Mouse (Mus musculus): Measurements from ENCODE around the gene Plekhd1. TPM values are rescaled to one million over a fixed set of nuclear protein-coding genes. Genes with fewer than 3 reads are reported as not detected.

Plekhd1 gene
- polyA plus RNA-seq (2015; fragmentation: Nextera tagmentation; extraction: Ambion mirVana) = 0.10 and 0.11 TPM in 2 replicates

GRCm38 (mm10) chr12:80692269-80692972 is at the start of gene Plekhd1:
Plekhd1 (plus strand) TSS chr12:80692591.
- H3K4me2 ChIP-seq (replicated peaks) = peak within 1 kb of the TSS; percentile 74
- no peaks in the 10 kb centered on the region for H3K9me3 ChIP-seq
- H3K4me3 ChIP-seq = peak within 1 kb of the TSS; percentile 46
- peaks cover 54% of the 10 kb centered on the region for H3K27me3 ChIP-seq
- H3K9ac ChIP-seq = peak within 1 kb of the TSS; percentile 55; the same call in 1 of the 2 replicates
- no peaks in the 10 kb centered on the region for H3K36me3 ChIP-seq
- WGBS = 1% methylated on average over 51 of the region's 52 CpGs
- peaks cover 22% of the 10 kb centered on the region for H3K4me1 ChIP-seq
- ATAC-seq (ENCODE audit: low FRiP score, low read depth) = peak; percentile 51
- H3K27ac ChIP-seq = no peak within 1 kb of the TSS

- H3K4me3 ChIP-seq = peak overlapping the region; percentile 93
- H3K27ac ChIP-seq = peak overlapping the region; percentile 93
- peak; percentile 68 for ATAC-seq (ENCODE audit: low FRiP score, low read depth)
- WGBS = 2% methylated on average over 47 of the region's 48 CpGs
- H3K36me3 ChIP-seq = peaks cover 44% of the 10 kb centered on the region
- H3K27me3 ChIP-seq = no peaks in the 10 kb centered on the region
- H3K4me1 ChIP-seq = peaks cover 37% of the 10 kb centered on the region
- H3K9me3 ChIP-seq = no peaks in the 10 kb centered on the region
- H3K4me2 ChIP-seq (replicated peaks) = peak overlapping the region; percentile 89
- H3K9ac ChIP-seq = peak overlapping the region; percentile 97
Observed at GRCm38 (mm10) chr12:80642725-80643692, 49.4 kb upstream of the Plekhd1 start.

- ATAC-seq (ENCODE audit: low FRiP score, low read depth) = peak; percentile 97
- H3K4me2 ChIP-seq (replicated peaks) = peak within 1 kb of the TSS; percentile 95
- peak within 1 kb of the TSS; percentile 93 for H3K4me3 ChIP-seq
- H3K27ac ChIP-seq = peak within 1 kb of the TSS; percentile 93
- no peaks in the 10 kb centered on the region for H3K9me3 ChIP-seq
- H3K4me1 ChIP-seq = peaks cover 37% of the 10 kb centered on the region
- peaks cover 44% of the 10 kb centered on the region for H3K36me3 ChIP-seq
- WGBS = under 1% methylated on average over 50 of the region's 50 CpGs
- no peaks in the 10 kb centered on the region for H3K27me3 ChIP-seq
- peak within 1 kb of the TSS; percentile 97 for H3K9ac ChIP-seq
Observed at GRCm38 (mm10) chr12:80643693-80644505, 48.5 kb upstream of the Plekhd1 start, which contains the start of the genes Slc39a9 and Erh. Slc39a9 (plus strand) TSS chr12:80643883. Erh (minus strand) TSS chr12:80644341.

- peaks cover 43% of the 10 kb centered on the region for H3K36me3 ChIP-seq
- peak overlapping the region; percentile 97 for H3K9ac ChIP-seq
- H3K27me3 ChIP-seq = no peaks in the 10 kb centered on the region
- no peaks in the 10 kb centered on the region for H3K9me3 ChIP-seq
- ATAC-seq (ENCODE audit: low FRiP score, low read depth) = no peak
- peak overlapping the region; percentile 95 for H3K4me2 ChIP-seq (replicated peaks)
- peaks cover 37% of the 10 kb centered on the region for H3K4me1 ChIP-seq
- no peak overlapping the region for H3K27ac ChIP-seq
- WGBS = 9% methylated on average over 18 of the region's 18 CpGs
- H3K4me3 ChIP-seq = peak overlapping the region; percentile 93
Observed at GRCm38 (mm10) chr12:80644506-80644868, 47.9 kb upstream of the Plekhd1 start.

GRCm38 (mm10) chr12:80646377-80646776 is 46.0 kb upstream of the Plekhd1 start:
- ATAC-seq (ENCODE audit: low FRiP score, low read depth) = no peak
- Histone ChIP-seq H3K9ac (peak overlapping the region; percentile 97; the same call in 1 of the 2 replicates), H3K4me2 (replicated peaks) (peak overlapping the region; percentile 95), H3K4me3 (peak overlapping the region; percentile 93; the same call in 1 of the 2 replicates), H3K36me3 (peaks cover 30% of the 10 kb centered on the region), H3K27me3 (no peaks in the 10 kb centered on the region), H3K27ac (no peak overlapping the region), H3K4me1 (peaks cover 37% of the 10 kb centered on the region), H3K9me3 (no peaks in the 10 kb centered on the region)
- WGBS = 95% methylated on average over 3 of the region's 3 CpGs

- no peak overlapping the region for H3K4me3 ChIP-seq
- WGBS = 86% methylated on average over 7 of the region's 7 CpGs
- H3K27ac ChIP-seq = no peak overlapping the region
- no peaks in the 10 kb centered on the region for H3K9me3 ChIP-seq
- H3K36me3 ChIP-seq = peaks cover 14% of the 10 kb centered on the region
- no peak overlapping the region for H3K4me2 ChIP-seq (replicated peaks)
- no peaks in the 10 kb centered on the region for H3K4me1 ChIP-seq
- no peaks in the 10 kb centered on the region for H3K27me3 ChIP-seq
- no peak for ATAC-seq (ENCODE audit: low FRiP score, low read depth)
- no peak overlapping the region for H3K9ac ChIP-seq
Observed at GRCm38 (mm10) chr12:80653951-80654658, 38.3 kb upstream of the Plekhd1 start.

- no peak overlapping the region for H3K27ac ChIP-seq
- H3K36me3 ChIP-seq = peaks cover 11% of the 10 kb centered on the region
- H3K9me3 ChIP-seq = no peaks in the 10 kb centered on the region
- H3K27me3 ChIP-seq = no peaks in the 10 kb centered on the region
- WGBS = 92% methylated on average over 3 of the region's 3 CpGs
- no peak overlapping the region for H3K4me2 ChIP-seq (replicated peaks)
- no peak for ATAC-seq (ENCODE audit: low FRiP score, low read depth)
- no peaks in the 10 kb centered on the region for H3K4me1 ChIP-seq
- no peak overlapping the region for H3K9ac ChIP-seq
- H3K4me3 ChIP-seq = no peak overlapping the region
Observed at GRCm38 (mm10) chr12:80654659-80655025, 37.7 kb upstream of the Plekhd1 start.

- ATAC-seq (ENCODE audit: low FRiP score, low read depth) = no peak
- WGBS = 88% methylated on average over 6 of the region's 6 CpGs
- no peak overlapping the region for H3K4me3 ChIP-seq
- no peaks in the 10 kb centered on the region for H3K27me3 ChIP-seq
- no peak overlapping the region for H3K27ac ChIP-seq
- no peak overlapping the region for H3K9ac ChIP-seq
- no peaks in the 10 kb centered on the region for H3K9me3 ChIP-seq
- no peak overlapping the region for H3K4me2 ChIP-seq (replicated peaks)
- no peaks in the 10 kb centered on the region for H3K4me1 ChIP-seq
- H3K36me3 ChIP-seq = peaks cover 18% of the 10 kb centered on the region
Observed at GRCm38 (mm10) chr12:80658661-80659060, 33.7 kb upstream of the Plekhd1 start.

- Histone ChIP-seq H3K4me1 (no peaks in the 10 kb centered on the region), H3K4me2 (replicated peaks) (no peak overlapping the region), H3K36me3 (peaks cover 31% of the 10 kb centered on the region), H3K9ac (no peak overlapping the region), H3K27ac (no peak overlapping the region), H3K9me3 (no peaks in the 10 kb centered on the region), H3K4me3 (no peak overlapping the region), H3K27me3 (no peaks in the 10 kb centered on the region)
- 94% methylated on average over 10 of the region's 10 CpGs for WGBS
- ATAC-seq (ENCODE audit: low FRiP score, low read depth) = no peak
Observed at GRCm38 (mm10) chr12:80662322-80662721, 30.1 kb upstream of the Plekhd1 start.

- no peaks in the 10 kb centered on the region for H3K27me3 ChIP-seq
- no peak overlapping the region for H3K9ac ChIP-seq
- no peak for ATAC-seq (ENCODE audit: low FRiP score, low read depth)
- H3K4me1 ChIP-seq = no peaks in the 10 kb centered on the region
- no peaks in the 10 kb centered on the region for H3K9me3 ChIP-seq
- H3K4me3 ChIP-seq = no peak overlapping the region
- no peak overlapping the region for H3K4me2 ChIP-seq (replicated peaks)
- WGBS = 75% methylated on average over 2 of the region's 2 CpGs
- H3K36me3 ChIP-seq = peaks cover 41% of the 10 kb centered on the region
- H3K27ac ChIP-seq = no peak overlapping the region
Observed at GRCm38 (mm10) chr12:80663935-80664334, 28.5 kb upstream of the Plekhd1 start.

- no peaks in the 10 kb centered on the region for H3K4me1 ChIP-seq
- 84% methylated on average over 2 of the region's 2 CpGs for WGBS
Observed at GRCm38 (mm10) chr12:80668391-80668790, 24.0 kb upstream of the Plekhd1 start.

More at GRCm38 (mm10) chr12:80668391-80668790, 24.0 kb upstream of the Plekhd1 start:
- Histone ChIP-seq H3K27me3 (no peaks in the 10 kb centered on the region), H3K4me2 (replicated peaks) (no peak overlapping the region), H3K4me3 (no peak overlapping the region), H3K27ac (no peak overlapping the region), H3K36me3 (peaks cover 37% of the 10 kb centered on the region), H3K9me3 (no peaks in the 10 kb centered on the region), H3K9ac (no peak overlapping the region)
- no peak for ATAC-seq (ENCODE audit: low FRiP score, low read depth)
